Mouse (Mus musculus): Measurements from ENCODE around the gene Trex1.

DNA sequence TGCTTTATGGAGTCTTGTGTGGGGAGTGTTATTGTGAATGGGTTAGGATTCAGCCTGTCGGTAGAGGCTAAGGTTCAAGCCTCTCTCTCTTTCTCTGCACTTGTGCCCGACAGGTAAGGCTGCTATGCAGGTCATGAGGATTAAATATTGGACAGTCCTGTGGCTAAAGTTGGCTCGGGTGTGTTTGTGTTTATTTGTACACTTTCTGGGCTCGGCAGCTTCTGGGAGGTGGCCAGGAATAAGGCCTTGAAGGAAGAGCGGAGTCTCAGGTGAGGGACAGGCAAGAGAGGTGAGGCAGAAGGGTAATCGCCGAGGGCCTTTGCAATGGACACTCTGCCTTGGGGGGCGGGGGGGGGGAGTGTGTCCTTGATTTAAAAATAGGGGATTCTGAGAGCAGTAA lies 19.3 kb downstream of the Trex1 start:
- TF ChIP-seq GATA1 (IDR thresholded peaks at IDR 0.05; ENCODE audit: borderline replicate concordance, low read length) (no peak), FLI1 (IDR thresholded peaks at IDR 0.05; ENCODE audit: low read length) (no peak)
